Comparison of ENCODE assay signal across 18 mouse cellular contexts in the genomic region with DNA sequence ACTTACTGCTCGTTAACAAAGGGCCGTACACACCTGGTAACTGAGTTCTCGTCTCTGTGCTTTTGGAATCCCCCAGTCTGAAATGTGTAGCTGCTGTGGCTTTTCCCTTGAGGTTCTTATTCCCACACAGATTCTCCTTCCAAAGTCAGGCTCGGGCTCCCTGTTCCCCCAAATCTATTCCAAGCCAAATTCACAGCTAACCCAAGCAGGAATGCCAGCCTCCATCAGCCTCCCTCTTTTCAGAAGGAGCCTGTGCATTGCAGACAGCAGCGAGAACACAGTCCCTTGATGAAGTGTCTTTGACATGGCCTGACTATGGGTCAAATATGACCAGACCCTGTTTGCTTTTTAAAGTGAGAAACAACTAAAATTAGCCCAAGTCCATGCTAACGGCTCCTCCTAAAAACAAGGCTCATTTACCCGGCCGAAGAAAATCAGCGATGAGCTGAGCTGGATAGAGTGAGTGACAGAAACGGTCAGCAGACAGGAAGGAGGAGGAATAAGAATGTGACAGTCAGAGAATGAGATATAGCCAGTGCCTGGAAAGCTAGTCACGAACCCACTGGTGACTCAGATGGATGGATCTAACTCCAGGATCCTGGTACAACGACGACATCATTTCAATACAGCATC.
DNase-seq lines count a peak whose midpoint lies in the region; ATAC-seq and TF ChIP-seq lines count a peak whose summit lies in the region.
"Had no signal": no experiment of that assay in that cellular context is flagged by ENCODE, and none has a peak within 500 bp of the region (broad histone marks: within the 10 kb centered on the region; RNA-seq: fewer than 3 reads in every experiment).

No protein-coding gene starts in this region.

- no peak for ATAC-seq in intestine, embryonic 14.5 days (replicated peaks; ENCODE audit: low FRiP score, low TSS enrichment, low read depth)
- no peak for ATAC-seq in intestine, embryonic 15.5 days
- ATAC-seq in lung, postnatal 0 days = peak; percentile 83

- H3K9ac ChIP-seq in intestine, embryonic 14.5 days (ENCODE audit: low read length) = no peak overlapping the region
- H3K9ac ChIP-seq in intestine, embryonic 15.5 days = no peak overlapping the region
- no peak overlapping the region for H3K9ac ChIP-seq in lung, postnatal 0 days (replicated peaks; ENCODE audit: low read depth)
- H3K9ac ChIP-seq: neural tube, embryonic 15.5 days had no signal

- H3K9me3 ChIP-seq in intestine, embryonic 14.5 days (ENCODE audit: control insufficient read depth, low read length) = no peaks in the 10 kb centered on the region
- H3K9me3 ChIP-seq in intestine, embryonic 15.5 days = no peaks in the 10 kb centered on the region
- no peaks in the 10 kb centered on the region for H3K9me3 ChIP-seq in lung, postnatal 0 days (ENCODE audit: low read length)
- H3K9me3 ChIP-seq: neural tube, embryonic 15.5 days had no signal

- H3K27ac ChIP-seq in intestine, embryonic 14.5 days (ENCODE audit: low read depth) = no peak overlapping the region
- no peak overlapping the region for H3K27ac ChIP-seq in intestine, embryonic 15.5 days
- H3K27ac ChIP-seq in lung, postnatal 0 days (ENCODE audit: low read length) = no peak overlapping the region
- H3K27ac ChIP-seq: neural tube, embryonic 15.5 days had no signal

- H3K27me3 ChIP-seq in intestine, embryonic 14.5 days (replicated peaks; ENCODE audit: control insufficient read depth, insufficient read depth, low read length) = no peaks in the 10 kb centered on the region
- no peaks in the 10 kb centered on the region for H3K27me3 ChIP-seq in intestine, embryonic 15.5 days (replicated peaks)
- H3K27me3 ChIP-seq in lung, postnatal 0 days (replicated peaks; ENCODE audit: insufficient read depth, low read length) = no peaks in the 10 kb centered on the region
- H3K27me3 ChIP-seq: neural tube, embryonic 15.5 days had no signal

- no peak for TF ChIP-seq CTCF in lung, postnatal 0 days (IDR thresholded peaks at IDR 0.05)

- WGBS in intestine, embryonic 14.5 days = 77% methylated on average over 13 of the region's 13 CpGs
- 80% methylated on average over 13 of the region's 13 CpGs for WGBS in intestine, embryonic 15.5 days
- 49% methylated on average over 13 of the region's 13 CpGs for WGBS in lung, postnatal 0 days

- H3K36me3 ChIP-seq in intestine, embryonic 14.5 days (ENCODE audit: control insufficient read depth, insufficient read depth, low read length) = 0 out of 2 replicates have a peak, but pooled peaks cover under 1% of the 10 kb centered on the region
- H3K36me3 ChIP-seq in intestine, embryonic 15.5 days = peaks cover 5% of the 10 kb centered on the region; the same call in 1 of the 2 replicates
- H3K36me3 ChIP-seq in lung, postnatal 0 days (ENCODE audit: insufficient read depth, low read length) = no peaks in the 10 kb centered on the region
- H3K36me3 ChIP-seq: neural tube, embryonic 15.5 days had no signal

- no peaks in the 10 kb centered on the region for H3K4me1 ChIP-seq in intestine, embryonic 14.5 days (replicated peaks; ENCODE audit: control insufficient read depth, insufficient read depth, low read length)
- no peaks in the 10 kb centered on the region for H3K4me1 ChIP-seq in intestine, embryonic 15.5 days (replicated peaks)
- no peaks in the 10 kb centered on the region for H3K4me1 ChIP-seq in lung, postnatal 0 days (ENCODE audit: insufficient read depth, low read depth, low read length)
- H3K4me1 ChIP-seq: neural tube, embryonic 15.5 days had no signal

- DNase-seq in frontal cortex, adult 2 months (ENCODE audit: extremely low spot score in 1 of 2, low spot score in 1 of 2) = peak; percentile 24 to 48
- no peak for DNase-seq in frontal cortex, postnatal 25 days (ENCODE audit: low spot score in 2 of 2)
- peak; percentile 35 for DNase-seq in intestine, embryonic 14.5 days (ENCODE audit: low spot score)
- DNase-seq in 3T3-L1 (ENCODE audit: low read depth, low spot score) = peak; percentile 68
- peak; percentile 75 for DNase-seq in lung, postnatal 0 days (ENCODE audit: low spot score)
- no peak for DNase-seq in layer of hippocampus, adult 9-11 months
- DNase-seq in adrenal gland, postnatal 36 days = no peak
- DNase-seq: adrenal gland, postnatal 14 days; B cell, adult 2 months; cerebellum, postnatal 14 days; gastrocnemius, postnatal 14 days; heart, postnatal 4 days; kidney, adult 11 months; kidney, postnatal 25 days; layer of hippocampus, postnatal 36 days; retina, postnatal 1 day had no signal

- peak; percentile 59; the same call in 1 of the 2 replicates for TF ChIP-seq EP300 in lung, postnatal 0 days (IDR thresholded peaks at IDR 0.05)

- H3K4me3 ChIP-seq in intestine, embryonic 14.5 days (ENCODE audit: low read depth, low read length) = no peak overlapping the region
- H3K4me3 ChIP-seq in intestine, embryonic 15.5 days (replicated peaks) = no peak overlapping the region
- no peak overlapping the region for H3K4me3 ChIP-seq in lung, postnatal 0 days (ENCODE audit: low read depth, low read length)
- H3K4me3 ChIP-seq: neural tube, embryonic 15.5 days had no signal

- H3K4me2 ChIP-seq in intestine, embryonic 14.5 days (ENCODE audit: low read length) = no peak overlapping the region
- no peak overlapping the region for H3K4me2 ChIP-seq in intestine, embryonic 15.5 days (replicated peaks)
- H3K4me2 ChIP-seq in lung, postnatal 0 days (replicated peaks; ENCODE audit: low read depth, low read length) = no peak overlapping the region
- H3K4me2 ChIP-seq: neural tube, embryonic 15.5 days had no signal

Comparison
In these comparisons a context has a peak if more than half of its experiments do, and no peak if none do; other contexts are left out.
1. DNase-seq: peak in frontal cortex, adult 2 months (2 of 2), intestine, embryonic 14.5 days (single experiment), 3T3-L1 (single experiment) and lung, postnatal 0 days (single experiment); none in frontal cortex, postnatal 25 days (0 of 2), layer of hippocampus, adult 9-11 months (single experiment) and adrenal gland, postnatal 36 days (0 of 2).